Mouse (Mus musculus) kidney, adult 18-20 months (tissue): ENCODE measurements around the gene Rabgap1l.

ENCODE experiments used
- DNase-seq: peaks from one replicate; pipeline ENCODE4 v3.0.0; 2021

The Rabgap1l gene

GRCm38 (mm10) chr1:160370552-160370951 lies 422.5 kb downstream of the Rabgap1l start:
- no peak for DNase-seq

- DNase-seq = no peak
Observed at GRCm38 (mm10) chr1:160366615-160367014, 426.4 kb downstream of the Rabgap1l start.

- no peak for DNase-seq
Observed at GRCm38 (mm10) chr1:160357268-160357667, 435.7 kb downstream of the Rabgap1l start.

- DNase-seq = no peak
Observed at GRCm38 (mm10) chr1:160353732-160354455, 439.1 kb downstream of the Rabgap1l start.

GRCm38 (mm10) chr1:160352309-160352708 lies 440.7 kb downstream of the Rabgap1l start:
- no peak for DNase-seq

- DNase-seq = peak; percentile 11
Observed at GRCm38 (mm10) chr1:160351880-160352234, 441.2 kb downstream of the Rabgap1l start.

GRCm38 (mm10) chr1:160351146-160351879 lies 441.7 kb downstream of the Rabgap1l start:
- DNase-seq = no peak

GRCm38 (mm10) chr1:160340653-160341052 lies 452.4 kb downstream of the Rabgap1l start:
- DNase-seq = no peak

- DNase-seq = no peak
Observed at GRCm38 (mm10) chr1:160339374-160339773, 453.6 kb downstream of the Rabgap1l start.

GRCm38 (mm10) chr1:160334791-160335190 lies 458.2 kb downstream of the Rabgap1l start:
- no peak for DNase-seq

GRCm38 (mm10) chr1:160330828-160331227 lies 462.2 kb downstream of the Rabgap1l start:
- DNase-seq = no peak

- no peak for DNase-seq
Observed at GRCm38 (mm10) chr1:160330222-160330621, 462.8 kb downstream of the Rabgap1l start.

GRCm38 (mm10) chr1:160329788-160330187 lies 463.2 kb downstream of the Rabgap1l start:
- no peak for DNase-seq

- DNase-seq = no peak
Observed at GRCm38 (mm10) chr1:160327531-160327930, 465.5 kb downstream of the Rabgap1l start.

- no peak for DNase-seq
Observed at GRCm38 (mm10) chr1:160325542-160325941, 467.5 kb downstream of the Rabgap1l start.

GRCm38 (mm10) chr1:160320690-160321089 lies 472.3 kb downstream of the Rabgap1l start:
- DNase-seq = no peak

GRCm38 (mm10) chr1:160318057-160318725 lies 474.8 kb downstream of the Rabgap1l start:
- DNase-seq = no peak

GRCm38 (mm10) chr1:160316239-160316638 lies 476.8 kb downstream of the Rabgap1l start:
- DNase-seq = no peak

GRCm38 (mm10) chr1:160312658-160313057 lies 480.4 kb downstream of the Rabgap1l start:
- no peak for DNase-seq

GRCm38 (mm10) chr1:160311861-160312260 lies 481.1 kb downstream of the Rabgap1l start:
- no peak for DNase-seq

- DNase-seq = peak; percentile 16
Observed at GRCm38 (mm10) chr1:160309951-160310350, 483.1 kb downstream of the Rabgap1l start.

- peak; percentile 35 for DNase-seq
Observed at GRCm38 (mm10) chr1:160308996-160309395, 484.0 kb downstream of the Rabgap1l start.

- DNase-seq = no peak
Observed at GRCm38 (mm10) chr1:160308498-160308897, 484.5 kb downstream of the Rabgap1l start.
